Mouse (Mus musculus): ENCODE measurements around the gene Setx.

Gene Setx

GRCm38 (mm10) chr2:29217042-29217441 lies 93.1 kb downstream of the Setx start:
- no peak for DNase-seq (ENCODE audit: low spot score)

DNA sequence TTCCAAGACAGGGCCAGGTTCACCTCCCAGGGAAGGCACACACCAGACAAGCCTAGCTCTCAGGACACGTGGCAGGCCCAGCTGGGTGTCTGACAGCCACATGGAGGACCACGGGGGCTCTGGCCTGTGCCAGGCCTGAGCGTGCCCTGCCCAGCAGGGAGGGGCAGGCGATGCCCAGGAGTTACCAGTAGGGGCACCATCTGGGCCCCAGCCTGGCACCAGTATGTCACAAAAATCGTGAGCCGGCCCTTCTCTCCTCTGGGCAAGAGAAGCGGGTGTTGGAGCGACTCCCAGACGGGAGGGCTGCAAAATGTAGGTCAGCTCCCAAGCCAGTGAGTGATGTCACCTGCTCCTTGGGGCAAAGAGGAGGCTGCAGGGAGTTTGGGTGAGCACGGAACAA lies 93.9 kb downstream of the Setx start:
- no peak for DNase-seq (ENCODE audit: low spot score)

DNA sequence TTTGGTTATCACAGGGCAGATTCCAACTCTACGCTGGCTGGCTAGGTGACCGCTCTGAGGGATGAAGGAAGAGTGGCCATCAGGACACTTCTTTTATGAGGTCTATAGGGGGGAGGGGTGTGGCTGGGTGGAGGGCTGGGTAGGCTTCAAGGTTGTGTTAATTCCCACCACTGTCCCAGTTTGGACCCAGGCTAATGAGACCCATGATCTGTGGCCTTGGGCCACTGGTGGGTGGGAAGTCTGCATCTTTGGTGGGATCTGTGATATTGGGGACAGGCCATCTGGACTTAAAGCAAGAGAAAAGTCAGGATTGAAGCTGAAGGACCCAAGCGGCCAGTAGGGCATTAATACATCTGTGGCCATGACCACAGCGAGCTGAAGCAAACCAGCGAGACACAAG lies 94.8 kb downstream of the Setx start:
- DNase-seq (ENCODE audit: low spot score) = no peak

DNA sequence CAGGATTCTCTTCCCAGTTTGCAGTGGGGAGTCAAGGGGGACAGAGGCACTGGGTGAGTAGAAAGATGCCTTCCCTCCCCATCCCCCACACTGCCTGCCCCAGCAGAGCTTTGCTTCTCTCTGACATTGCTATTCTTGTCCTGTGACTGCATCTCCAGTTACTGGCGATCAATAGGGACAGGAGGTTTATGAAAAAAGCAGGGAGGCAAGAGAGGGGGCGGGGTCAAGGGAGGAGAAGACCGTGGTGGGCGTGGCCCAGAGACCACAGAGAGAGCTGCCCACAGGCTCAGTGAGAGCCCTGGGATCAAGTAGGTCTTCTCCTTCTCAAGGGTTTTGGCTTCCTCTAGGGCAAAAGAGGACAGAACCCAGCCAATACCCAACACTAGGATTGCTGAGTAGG lies 98.3 kb downstream of the Setx start:
- DNase-seq (ENCODE audit: low spot score) = no peak

DNA sequence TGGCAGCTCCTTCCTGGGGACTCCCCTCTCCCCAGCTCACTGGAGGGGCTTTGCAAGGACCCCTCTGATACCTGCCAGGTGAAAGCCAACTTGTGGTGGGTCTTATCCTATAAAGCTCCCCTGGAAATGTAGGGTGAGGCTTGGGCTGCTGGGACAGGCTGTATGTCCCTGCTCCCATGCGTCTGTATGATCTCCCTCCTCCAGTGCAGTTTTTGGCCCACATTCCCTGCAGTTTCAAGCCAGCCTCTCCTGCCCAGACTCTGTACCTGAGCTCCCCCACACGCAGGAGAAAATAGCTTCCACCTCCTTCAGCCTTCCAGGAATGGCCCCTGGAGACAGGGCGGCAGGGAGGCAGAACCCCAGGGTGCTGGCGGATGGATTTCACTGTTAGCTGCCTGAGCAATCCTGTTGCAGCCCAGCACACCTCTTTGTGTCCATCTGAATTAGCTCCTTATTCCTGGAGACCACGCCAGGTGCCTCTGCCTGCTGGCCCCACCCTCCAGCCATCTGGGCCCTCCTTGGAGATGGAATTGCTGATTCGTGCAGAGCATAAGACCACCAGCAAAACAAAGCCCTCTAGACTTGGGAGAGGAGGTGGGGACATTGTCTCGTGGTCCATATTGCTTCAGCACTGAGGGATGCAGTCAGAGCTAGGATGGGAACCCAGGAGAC lies 99.7 kb downstream of the Setx start:
- DNase-seq (ENCODE audit: low spot score) = no peak

GRCm38 (mm10) chr2:29226671-29227070 lies 102.7 kb downstream of the Setx start:
- DNase-seq (ENCODE audit: low spot score) = no peak

- no peak for DNase-seq (ENCODE audit: low spot score)
Measured at GRCm38 (mm10) chr2:29230191-29230835, 106.3 kb downstream of the Setx start.

Measured in ovary, postnatal 10 days (tissue).